In the genomic region with DNA sequence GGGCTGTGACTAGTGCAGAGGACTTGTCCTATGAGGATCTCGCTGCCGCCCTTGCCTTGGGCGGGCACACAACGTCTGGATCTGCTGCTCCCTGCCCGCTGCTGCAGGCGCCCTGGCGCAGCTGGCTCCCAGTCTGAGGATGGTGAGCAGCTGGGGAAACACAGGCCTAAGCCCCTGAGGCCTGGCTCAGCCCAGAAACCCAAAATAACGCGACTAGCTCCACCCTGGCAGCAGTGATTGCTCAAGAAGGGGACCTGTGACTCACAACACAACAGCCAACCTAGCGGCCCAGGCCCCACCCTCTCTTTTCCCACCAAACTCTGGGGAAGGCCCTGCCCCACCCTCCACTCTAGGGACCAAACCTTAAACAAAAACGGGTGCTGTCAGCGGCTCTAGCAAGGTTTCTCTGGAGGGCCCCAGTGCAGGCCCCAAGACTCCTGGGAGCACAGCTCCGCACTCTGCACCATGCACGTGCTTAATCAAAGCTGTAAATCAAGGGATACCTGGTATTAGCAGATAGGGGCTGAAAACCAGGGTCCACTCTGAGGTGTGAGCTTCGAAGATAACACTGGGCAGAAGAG, we compare ENCODE assay signal across 9 mouse cellular contexts. TPM values are rescaled to one million over a fixed set of nuclear protein-coding genes. Genes with fewer than 3 reads are reported as not detected.
DNase-seq lines count a peak whose midpoint lies in the region; ATAC-seq and TF ChIP-seq lines count a peak whose summit lies in the region.
"Had no signal": no experiment of that assay in that cellular context is flagged by ENCODE, and none has a peak within 500 bp of the region (broad histone marks: within the 10 kb centered on the region; RNA-seq: fewer than 3 reads in every experiment).

No protein-coding gene starts in this region.

- no peak for DNase-seq in lung, postnatal 14 days
- DNase-seq in NIH3T3 (ENCODE audit: low read depth): peak; percentile 73
- peak; percentile 40 for DNase-seq in induced T-regulatory cell, adult 2 months (ENCODE audit: low read depth)
- no peak for DNase-seq in right cerebral cortex, adult 2 months (ENCODE audit: low spot score in 2 of 2)
- DNase-seq: cerebellum, adult 11 months; midbrain, embryonic 14.5 days had no signal

- no peak overlapping the region for H3K9ac ChIP-seq in lung, embryonic 16.5 days (ENCODE audit: low read length)
- H3K9ac ChIP-seq in kidney, embryonic 14.5 days (ENCODE audit: low read depth, low read length): no peak overlapping the region

- no peak overlapping the region for H3ac ChIP-seq in myocyte (ENCODE audit: control insufficient read depth, insufficient read length)

- no peaks in the 10 kb centered on the region for H3K4me1 ChIP-seq in lung, embryonic 16.5 days (replicated peaks; ENCODE audit: control insufficient read depth, insufficient read depth, low read length)
- no peaks in the 10 kb centered on the region for H3K4me1 ChIP-seq in kidney, embryonic 14.5 days (ENCODE audit: control insufficient read depth, insufficient read depth, low read length)

- H3K79me2 ChIP-seq in myocyte (ENCODE audit: control insufficient read depth, insufficient read depth): peaks cover 20% of the 10 kb centered on the region

- no peak overlapping the region for H3K4me2 ChIP-seq in lung, embryonic 16.5 days (ENCODE audit: low read depth, low read length)
- peak overlapping the region; percentile 71 for H3K4me2 ChIP-seq in myocyte (ENCODE audit: low read depth)
- no peak overlapping the region for H3K4me2 ChIP-seq in kidney, embryonic 14.5 days (replicated peaks; ENCODE audit: low read depth, low read length)

- no peaks in the 10 kb centered on the region for H3K9me3 ChIP-seq in lung, embryonic 16.5 days (ENCODE audit: control insufficient read depth, low read length)
- H3K9me3 ChIP-seq in kidney, embryonic 14.5 days (ENCODE audit: control insufficient read depth, low read length): no peaks in the 10 kb centered on the region

- no peak overlapping the region for H3K4me3 ChIP-seq in lung, embryonic 16.5 days (ENCODE audit: low read length)
- H3K4me3 ChIP-seq in myocyte: no peak overlapping the region
- H3K4me3 ChIP-seq in kidney, embryonic 14.5 days (ENCODE audit: low read length): no peak overlapping the region

- no peaks in the 10 kb centered on the region for H3K36me3 ChIP-seq in lung, embryonic 16.5 days (ENCODE audit: control insufficient read depth, insufficient read depth, low read length)
- no peaks in the 10 kb centered on the region for H3K36me3 ChIP-seq in myocyte (ENCODE audit: control insufficient read depth, insufficient read depth)
- no peaks in the 10 kb centered on the region for H3K36me3 ChIP-seq in kidney, embryonic 14.5 days (ENCODE audit: control insufficient read depth, insufficient read depth, low read length)

- peak; percentile 73 for TF ChIP-seq POLR2A in myocyte (IDR thresholded peaks at IDR 0.05; ENCODE audit: insufficient read length, low read depth)

- 72% methylated on average over 15 of the region's 15 CpGs for WGBS in lung, embryonic 16.5 days
- WGBS in kidney, embryonic 14.5 days: 78% methylated on average over 15 of the region's 15 CpGs

- ATAC-seq in lung, embryonic 16.5 days (ENCODE audit: low read depth): peak; percentile 31; the same call in 1 of the 2 replicates
- ATAC-seq in kidney, embryonic 14.5 days (ENCODE audit: low FRiP score, low TSS enrichment): no peak

- H3K27me3 ChIP-seq in lung, embryonic 16.5 days (ENCODE audit: control insufficient read depth, insufficient read depth, low read depth, low read length): no peaks in the 10 kb centered on the region
- no peaks in the 10 kb centered on the region for H3K27me3 ChIP-seq in myocyte (ENCODE audit: control insufficient read depth, insufficient read depth, insufficient read length)
- no peaks in the 10 kb centered on the region for H3K27me3 ChIP-seq in kidney, embryonic 14.5 days (ENCODE audit: control insufficient read depth, insufficient read depth, low read length)

- no peak overlapping the region for H3K27ac ChIP-seq in lung, embryonic 16.5 days (ENCODE audit: low read length)
- H3K27ac ChIP-seq in kidney, embryonic 14.5 days (ENCODE audit: low read depth, low read length): no peak overlapping the region

TF ChIP-seq in myocyte, 11 proteins besides CTCF, POLR2A, EP300 and RAD21:
- TF ChIP-seq CEBPB (IDR thresholded peaks at IDR 0.05; ENCODE audit: insufficient read depth, poor library complexity, severe bottlenecking) (peak; percentile 99), TCF3 (IDR thresholded peaks at IDR 0.05; ENCODE audit: insufficient read length, low read depth) (peak; percentile 93), REST (IDR thresholded peaks at IDR 0.05; ENCODE audit: insufficient read depth, insufficient read length) (no peak), POLR2AphosphoS2 (IDR thresholded peaks at IDR 0.05; ENCODE audit: insufficient read length, low read depth) (no peak), MYOD1 (IDR thresholded peaks at IDR 0.05; ENCODE audit: control insufficient read depth in 1 of 3, insufficient read length in 2 of 3, low read depth in 2 of 3) (peak; percentile 60 to 99 (median 98)), MAX (IDR thresholded peaks at IDR 0.05; ENCODE audit: low read depth) (no peak), E2F4 (IDR thresholded peaks at IDR 0.05; ENCODE audit: insufficient read depth) (no peak), MYOG (IDR thresholded peaks at IDR 0.05; ENCODE audit: control insufficient read depth in 1 of 3, insufficient read depth in 1 of 3, insufficient read length in 2 of 3, low read depth in 2 of 3) (peak; percentile 95 to 98 (median 96)), USF1 (IDR thresholded peaks at IDR 0.05; ENCODE audit: low read depth) (no peak), TCF12 (IDR thresholded peaks at IDR 0.05; ENCODE audit: insufficient read depth, poor library complexity, severe bottlenecking) (peak; percentile 93)
TF ChIP-seq in myocyte: peak in this region for 5.

RNA-seq across cellular contexts. Expression of gene Atp2b4, which starts 23.1 kb away (rescaled TPM):
- 7.7 and 9.0 TPM in 2 replicates for polyA plus RNA-seq in lung, embryonic 16.5 days (2015; fragmentation: Nextera tagmentation; extraction: Ambion mirVana)
- 28.1 TPM for polyA plus RNA-seq in myocyte (2012; fragmentation: generic; extraction: Trizol)
- 5.2 and 9.6 TPM in 2 replicates for polyA plus RNA-seq in kidney, embryonic 14.5 days (2014; fragmentation: Nextera tagmentation; extraction: Ambion mirVana)

Comparison
In these comparisons a context has a peak if more than half of its experiments do, and no peak if none do; other contexts are left out.
1. DNase-seq: peak in NIH3T3 (single experiment) and induced T-regulatory cell, adult 2 months (single experiment); none in lung, postnatal 14 days (single experiment) and right cerebral cortex, adult 2 months (0 of 2).